Mouse (Mus musculus) G1E (cell line): Measurements from ENCODE around the gene Dmgdh. TPM values are rescaled to one million over a fixed set of nuclear protein-coding genes. Genes with fewer than 3 reads are reported as not detected.

Source experiments
- ATAC-seq: 2 replicates; pipeline ENCODE4 v1.8.0; 2016; ENCODE audit warnings: mild to moderate bottlenecking; ENCODE audit not compliant: insufficient number of reproducible peaks, poor library complexity, low FRiP score, severe bottlenecking; ENCODE audit errors: extremely low read depth
- DNase-seq: peaks from one replicate; pipeline ENCODE4 v3.0.0; 2012; ENCODE audit warnings: low spot score
- H3K27me3 ChIP-seq: 2 replicates; pipeline ENCODE4 v1.6.1; 2012; ENCODE audit warnings: mild to moderate bottlenecking, low read length, inconsistent platforms; ENCODE audit not compliant: insufficient read depth
- H3K36me3 ChIP-seq: replicated peaks from 2 replicates; pipeline ENCODE3; 2012; ENCODE audit warnings: mild to moderate bottlenecking, inconsistent platforms
- H3K4me1 ChIP-seq: 2 replicates; pipeline ENCODE4 v1.6.1; 2012; ENCODE audit warnings: low read depth, low read length, inconsistent platforms, mixed read lengths; ENCODE audit not compliant: insufficient read depth
- H3K4me3 ChIP-seq: 2 replicates; pipeline ENCODE4 v1.5.1; 2012; ENCODE audit warnings: low read depth, mild to moderate bottlenecking, inconsistent platforms, low read length, moderate library complexity, mixed read lengths
- H3K9me3 ChIP-seq: replicated peaks from 2 replicates; pipeline ENCODE4 v1.6.1; 2012; ENCODE audit warnings: inconsistent platforms
- CTCF ChIP-seq: IDR thresholded peaks from 2 replicates; pipeline ENCODE4 v1.5.1; 2012; ENCODE audit warnings: low read depth, low read length, inconsistent platforms, mixed read lengths
- GATA1 ChIP-seq: IDR thresholded peaks from 2 replicates; pipeline ENCODE4 v1.6.1; 2012; ENCODE audit warnings: borderline replicate concordance, low read length, inconsistent platforms, mixed read lengths
- GATA2 ChIP-seq: IDR thresholded peaks from 2 replicates; pipeline ENCODE4 v1.6.1; 2012; ENCODE audit warnings: low read depth, low read length, inconsistent platforms, borderline replicate concordance
- POLR2AphosphoS5 ChIP-seq: IDR thresholded peaks from 2 replicates; pipeline ENCODE4 v1.6.1; 2012; ENCODE audit warnings: low read depth, low read length, inconsistent platforms; ENCODE audit not compliant: insufficient replicate concordance
- TAL1 ChIP-seq: conservative IDR thresholded peaks from 2 replicates; pipeline ENCODE4 v1.6.1; 2012; ENCODE audit warnings: low read depth, low read length, inconsistent platforms, mixed read lengths
- polyA plus RNA-seq: library from polyadenylated mRNA; stranded (reverse); fragments of >175 nt; gene quantifications from 2 replicates; pipeline ENCODE4 v1.2.3, GENCODE M21; 2012
- total RNA-seq, 2 experiments: library from RNA; stranded (forward) in 1 of 2; stranded (reverse) in 1 of 2; fragments of 200-1000 nt in 1 of 2; fragments of >200 nt in 1 of 2; fragmentation: Nextera tagmentation in 1 of 2; gene quantifications; 2 replicates each; pipeline ENCODE4 v1.2.3; 2014 to 2017

Gene Dmgdh
- total and polyA plus RNA-seq, 3 experiments: 0.05 TPM; not detected in 2

DNA sequence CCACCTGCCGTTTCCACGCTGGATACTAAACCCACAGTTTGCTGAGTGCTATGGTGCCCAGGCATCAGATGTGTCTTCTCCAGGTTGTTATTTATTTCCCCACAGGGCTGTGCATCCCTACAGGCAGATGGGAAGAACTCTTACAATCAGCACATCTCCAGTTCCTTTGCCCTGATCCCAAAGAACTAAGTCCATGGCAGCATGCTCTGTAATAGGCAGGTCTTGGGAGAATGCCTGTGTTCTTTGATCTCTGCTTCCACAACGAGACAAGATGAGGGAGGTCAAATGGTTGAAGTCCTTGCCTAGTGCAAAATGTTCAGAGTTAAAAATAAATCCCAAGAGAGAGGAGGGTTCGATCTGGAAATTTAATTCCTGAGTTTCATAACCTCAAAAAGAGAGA, 34.6 kb upstream of the Dmgdh start:
- Histone ChIP-seq H3K4me1 (no peaks in the 10 kb centered on the region), H3K36me3 (no peaks in the 10 kb centered on the region), H3K9me3 (no peaks in the 10 kb centered on the region), H3K27me3 (peaks cover 19% of the 10 kb centered on the region), H3K4me3 (no peak overlapping the region)
- TF ChIP-seq GATA2 (no peak), CTCF (no peak), TAL1 (no peak), POLR2AphosphoS5 (no peak), GATA1 (no peak)
- DNase-seq (no peak), ATAC-seq (no peak)

DNA sequence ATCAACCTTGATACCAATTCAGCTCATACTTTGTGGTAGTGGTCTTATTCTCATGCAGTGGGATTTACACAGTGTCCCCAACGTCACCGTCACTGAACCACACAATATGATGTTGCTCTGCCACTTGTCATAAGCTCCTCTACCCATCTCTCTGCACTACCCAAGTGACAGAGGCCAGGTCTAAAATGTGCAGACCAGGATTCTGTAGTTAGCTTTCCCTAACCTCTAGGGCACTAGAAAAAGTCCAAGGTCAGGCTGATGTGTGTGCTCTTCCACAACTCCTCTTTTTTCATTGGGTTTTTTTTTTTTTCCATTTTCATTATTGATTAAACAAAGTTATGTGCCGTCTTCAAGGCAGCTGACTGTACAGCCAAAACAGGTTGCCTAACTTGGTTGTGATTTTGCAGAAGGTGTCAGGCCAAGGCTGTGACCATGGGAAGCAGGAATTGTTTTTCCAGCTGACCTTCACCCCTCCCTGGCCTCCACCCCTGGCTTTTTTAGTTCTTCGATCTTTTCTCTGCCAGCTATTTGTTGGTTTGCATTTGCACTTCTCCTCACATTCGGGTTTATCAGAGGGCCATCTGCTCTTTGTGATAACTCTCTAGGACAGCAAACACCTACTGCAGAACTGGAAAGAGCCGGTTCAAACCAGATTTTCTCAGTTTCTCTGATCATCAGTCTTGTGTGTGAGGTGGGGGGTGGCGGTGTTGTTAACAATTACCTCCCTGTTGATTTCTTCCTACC, 25.7 kb upstream of the Dmgdh start:
- Histone ChIP-seq H3K4me3 (no peak overlapping the region), H3K4me1 (no peaks in the 10 kb centered on the region; the same call in 1 of the 2 replicates), H3K27me3 (peaks cover 4% of the 10 kb centered on the region; the same call in 1 of the 2 replicates), H3K36me3 (no peaks in the 10 kb centered on the region), H3K9me3 (no peaks in the 10 kb centered on the region)
- DNase-seq: no peak
- ATAC-seq: no peak
- TF ChIP-seq TAL1 (no peak), CTCF (no peak), POLR2AphosphoS5 (no peak), GATA1 (no peak), GATA2 (no peak)

DNA sequence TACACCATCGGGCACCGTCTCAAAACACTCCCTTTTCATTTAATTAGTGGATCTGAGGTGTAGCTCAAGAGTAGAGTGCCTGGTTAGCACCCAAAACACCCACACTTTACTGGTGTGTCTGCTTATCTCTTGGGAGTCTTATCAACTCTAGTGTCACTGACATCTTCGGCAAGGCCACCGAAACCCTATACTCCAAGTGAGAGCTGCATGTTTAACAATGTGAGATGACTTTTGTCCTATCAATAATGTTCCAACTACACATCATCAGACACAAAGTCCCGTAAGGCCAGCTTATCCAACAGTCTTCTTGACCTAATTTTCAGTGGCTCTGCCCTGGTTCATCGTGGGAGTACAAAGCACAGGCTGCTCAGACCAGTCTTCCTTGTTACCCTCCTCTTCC, 20.9 kb upstream of the Dmgdh start:
- H3K36me3 ChIP-seq: no peaks in the 10 kb centered on the region
- no peak for DNase-seq
- H3K27me3 ChIP-seq: peaks cover 4% of the 10 kb centered on the region; the same call in 1 of the 2 replicates
- H3K4me1 ChIP-seq: no peaks in the 10 kb centered on the region; the same call in 1 of the 2 replicates
- H3K4me3 ChIP-seq: no peak overlapping the region
- no peak for ATAC-seq
- no peaks in the 10 kb centered on the region for H3K9me3 ChIP-seq
- TF ChIP-seq POLR2AphosphoS5 (no peak), GATA1 (no peak), GATA2 (no peak), TAL1 (no peak), CTCF (no peak)

DNA sequence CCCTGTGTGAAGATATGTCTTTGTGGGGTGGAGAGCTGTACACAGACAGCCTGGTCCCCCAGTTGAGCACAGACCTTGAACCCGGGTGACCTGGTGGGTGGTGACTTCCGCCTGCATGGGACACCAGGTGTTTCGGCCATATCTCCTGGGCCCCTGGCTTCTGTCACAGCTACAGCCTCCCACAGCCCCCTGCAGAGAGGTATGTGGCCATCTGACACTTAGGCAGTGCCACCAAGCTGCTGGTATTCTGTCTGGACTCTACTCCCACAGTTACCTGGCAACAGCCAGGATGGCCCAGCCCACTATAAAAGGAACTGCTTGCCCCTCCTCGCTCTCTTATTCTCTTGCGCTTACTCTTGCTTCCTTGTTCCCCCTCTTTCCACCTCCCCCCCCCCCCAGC, 16.3 kb upstream of the Dmgdh start:
- H3K27me3 ChIP-seq: no peaks in the 10 kb centered on the region; the same call in 1 of the 2 replicates
- TF ChIP-seq GATA2: no peak
- TF ChIP-seq TAL1: no peak
- TF ChIP-seq CTCF: no peak
- no peak for TF ChIP-seq GATA1
- TF ChIP-seq POLR2AphosphoS5: no peak
- no peak overlapping the region for H3K4me3 ChIP-seq
- ATAC-seq (no peak), DNase-seq (no peak)
- H3K36me3 ChIP-seq: no peaks in the 10 kb centered on the region
- no peaks in the 10 kb centered on the region; the same call in 1 of the 2 replicates for H3K4me1 ChIP-seq
- no peaks in the 10 kb centered on the region for H3K9me3 ChIP-seq

DNA sequence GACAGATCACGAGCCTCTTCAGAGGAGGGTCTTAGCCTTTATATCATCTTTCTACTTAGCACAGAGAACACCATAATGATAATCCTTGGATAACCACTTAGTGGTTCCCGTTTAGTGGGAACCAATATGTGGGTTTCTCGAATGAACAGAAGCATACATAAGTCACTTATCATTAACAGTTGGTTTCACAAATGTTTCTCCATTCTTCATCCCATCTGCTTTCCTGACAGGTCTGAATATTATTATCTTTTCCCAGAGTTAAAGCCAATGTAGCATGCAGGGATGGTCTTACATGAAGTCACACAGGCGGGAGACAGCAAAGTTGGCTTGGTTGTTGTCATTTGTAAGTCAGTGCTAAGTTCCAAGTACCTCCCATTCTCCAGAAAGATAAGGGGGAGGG, 6.6 kb upstream of the Dmgdh start:
- H3K4me1 ChIP-seq: no peaks in the 10 kb centered on the region
- DNase-seq (no peak), ATAC-seq (no peak)
- peaks cover 7% of the 10 kb centered on the region for H3K27me3 ChIP-seq
- no peaks in the 10 kb centered on the region for H3K9me3 ChIP-seq
- H3K36me3 ChIP-seq: no peaks in the 10 kb centered on the region
- TF ChIP-seq GATA1: no peak
- H3K4me3 ChIP-seq: no peak overlapping the region

DNA sequence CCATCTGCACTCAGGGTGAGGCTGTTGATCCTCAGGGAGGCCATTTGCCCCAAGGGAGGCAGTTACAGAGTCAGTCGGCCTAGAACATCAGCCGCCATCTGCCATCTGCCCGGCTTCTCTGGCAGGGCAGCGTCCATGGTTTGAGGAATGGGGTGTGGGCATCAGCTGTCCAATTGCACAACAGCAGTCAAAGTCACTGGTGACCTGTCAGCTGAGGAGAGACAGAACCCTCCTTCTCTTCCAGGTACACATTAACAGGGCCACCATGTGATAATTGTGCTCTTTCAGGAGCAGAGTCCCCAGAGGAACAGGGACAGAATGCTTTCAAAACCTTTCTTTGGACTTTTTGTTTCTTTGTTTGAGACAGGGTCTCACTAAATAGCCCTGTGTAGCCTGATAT, 1.9 kb upstream of the Dmgdh start:
- no peak for TF ChIP-seq GATA1
- no peak for TF ChIP-seq POLR2AphosphoS5
- TF ChIP-seq CTCF: no peak
- no peak for TF ChIP-seq GATA2
- no peak for TF ChIP-seq TAL1
- Histone ChIP-seq H3K36me3 (no peaks in the 10 kb centered on the region), H3K27me3 (peaks cover 7% of the 10 kb centered on the region), H3K9me3 (no peaks in the 10 kb centered on the region), H3K4me1 (no peaks in the 10 kb centered on the region), H3K4me3 (no peak overlapping the region)
- no peak for DNase-seq
- no peak for ATAC-seq

DNA sequence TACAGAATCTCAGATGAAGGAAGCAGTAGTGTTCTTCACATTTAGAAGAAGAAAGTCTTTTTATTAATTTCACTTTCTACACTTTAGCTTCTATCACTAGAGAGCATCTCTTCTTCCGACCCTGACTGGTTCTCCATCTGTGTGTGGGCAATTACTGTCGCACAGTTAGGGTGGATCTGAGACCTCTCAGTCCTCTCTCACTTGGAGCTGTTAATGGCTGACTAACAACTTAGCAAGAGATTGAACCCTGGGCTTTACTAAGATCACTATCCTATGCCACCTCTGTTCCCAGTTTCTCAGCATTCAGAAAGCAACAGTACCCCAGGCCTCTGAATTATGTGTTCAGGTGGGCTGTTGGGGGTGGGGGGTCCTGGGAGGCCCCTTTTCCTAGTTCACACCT, 937 bp upstream of the Dmgdh start:
- Histone ChIP-seq H3K4me3 (no peak overlapping the region), H3K9me3 (no peaks in the 10 kb centered on the region), H3K27me3 (peaks cover 10% of the 10 kb centered on the region), H3K4me1 (no peaks in the 10 kb centered on the region), H3K36me3 (no peaks in the 10 kb centered on the region)
- TF ChIP-seq POLR2AphosphoS5: no peak
- no peak for TF ChIP-seq CTCF
- no peak for TF ChIP-seq TAL1
- TF ChIP-seq GATA2: no peak
- TF ChIP-seq GATA1: no peak
- ATAC-seq: no peak
- no peak for DNase-seq
